Mouse (Mus musculus) stomach, embryonic 14.5 days (tissue): ENCODE measurements at regions not wholly inside any gene's neighbourhood (a gene's known extent, or its start where the extent isn't known, plus 50 kb on each side); places are given as distances from the start of the nearest gene placed in this dataset.

Experiments
- ATAC-seq: fragments of 200-750 bp; cut with Nextera tagmentation; 2 replicates; pipeline ENCODE4 v1.8.0; 2017; ENCODE audit warnings: low read depth, moderate TSS enrichment; ENCODE audit not compliant: insufficient number of reproducible peaks, insufficient read depth, low FRiP score
- H3K27ac ChIP-seq: fragments of 300-500 bp; sonication (generic); 2 replicates; pipeline ENCODE4 v1.5.1; 2014; ENCODE audit warnings: mild to moderate bottlenecking, low read length, moderate library complexity, mixed read lengths
- H3K27me3 ChIP-seq: fragments of 300-500 bp; sonication (generic); 2 replicates; pipeline ENCODE4 v1.6.1; 2014; ENCODE audit warnings: low read length, control low read depth, mixed read lengths; ENCODE audit not compliant: control insufficient read depth, insufficient read depth
- H3K36me3 ChIP-seq: fragments of 300-500 bp; sonication (generic); 2 replicates; pipeline ENCODE4 v1.6.1; 2014; ENCODE audit warnings: mild to moderate bottlenecking, control low read depth, low read length, moderate library complexity, mixed read lengths; ENCODE audit not compliant: control insufficient read depth, insufficient read depth
- H3K4me1 ChIP-seq: fragments of 300-500 bp; sonication (generic); 2 replicates; pipeline ENCODE4 v1.6.1; 2014; ENCODE audit warnings: low read length, control low read depth, mixed read lengths; ENCODE audit not compliant: control insufficient read depth, insufficient read depth
- H3K4me2 ChIP-seq: fragments of 300-500 bp; sonication (generic); replicated peaks from 2 replicates; pipeline ENCODE4 v1.6.1; 2014; ENCODE audit warnings: low read depth, low read length, control low read depth
- H3K4me3 ChIP-seq: fragments of 300-500 bp; sonication (generic); 2 replicates; pipeline ENCODE4 v1.5.1; 2014; ENCODE audit warnings: low read depth, low read length, control low read depth
- H3K9ac ChIP-seq: fragments of 300-500 bp; sonication (generic); replicated peaks from 2 replicates; pipeline ENCODE4 v1.6.1; 2014; ENCODE audit warnings: low read depth, mild to moderate bottlenecking, control low read depth, low read length, moderate library complexity, mixed read lengths
- H3K9me3 ChIP-seq: fragments of 300-500 bp; sonication (generic); 2 replicates; pipeline ENCODE4 v1.6.1; 2016; ENCODE audit warnings: low read depth, low read length, control low read depth; ENCODE audit not compliant: control insufficient read depth
- WGBS: fragments of 180-500 bp; shearing (Covaris S2); extraction: QIAGEN DNeasy Blood & Tissue Kit; methylation state at CpG from one replicate; pipeline ENCODE4 v1.1.7; 2014; 5-methylcytosine and 5-hydroxymethylcytosine counted together

DNA sequence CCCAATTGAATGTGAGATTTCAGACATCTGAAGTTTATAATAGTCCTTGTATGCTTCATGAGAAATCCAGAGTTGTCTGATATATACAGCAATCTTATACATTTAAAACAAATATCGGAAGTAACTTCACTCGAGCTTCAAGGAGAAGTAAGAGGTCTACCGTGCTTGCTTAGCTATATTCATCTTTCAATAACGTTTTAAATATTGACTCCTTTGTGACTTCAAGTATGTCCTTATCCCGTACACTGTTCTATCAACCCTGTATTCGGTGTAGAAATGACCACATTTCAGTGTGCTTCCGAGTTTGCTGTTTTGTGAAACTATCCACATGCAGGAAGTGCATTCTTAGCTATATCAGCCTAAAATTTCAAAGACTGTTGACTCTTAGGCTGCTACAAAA lies 427.8 kb upstream of the Tbc1d2b start:
- H3K9me3 ChIP-seq = no peaks in the 10 kb centered on the region
- WGBS = 68% methylated on average over 7 of the region's 7 CpGs
- H3K4me3 ChIP-seq = no peak overlapping the region
- H3K27me3 ChIP-seq = no peaks in the 10 kb centered on the region
- no peaks in the 10 kb centered on the region for H3K4me1 ChIP-seq
- no peak for ATAC-seq
- H3K9ac ChIP-seq = no peak overlapping the region
- H3K36me3 ChIP-seq = no peaks in the 10 kb centered on the region
- H3K27ac ChIP-seq = no peak overlapping the region
- no peak overlapping the region for H3K4me2 ChIP-seq

DNA sequence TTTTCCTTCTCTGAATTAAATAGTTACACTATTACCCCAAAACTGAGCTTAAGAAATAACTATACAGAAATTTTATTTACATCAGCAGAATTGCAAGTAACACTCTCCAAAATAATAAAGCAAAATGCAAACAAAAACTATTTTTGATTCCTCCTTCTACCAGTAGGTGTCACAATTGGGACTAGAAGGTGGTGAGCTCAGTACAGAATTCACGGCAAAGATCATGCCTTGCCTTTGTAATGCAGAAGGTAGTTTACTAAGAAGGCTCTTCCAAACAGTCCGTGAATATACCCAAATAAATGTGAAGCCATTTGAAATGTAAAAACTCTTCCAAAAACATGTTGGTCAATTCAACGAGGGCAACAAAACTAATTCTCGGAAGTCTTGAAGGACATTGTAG lies 428.5 kb upstream of the Tbc1d2b start:
- WGBS = 36% methylated on average over 4 of the region's 4 CpGs
- Histone ChIP-seq H3K9ac (no peak overlapping the region), H3K9me3 (no peaks in the 10 kb centered on the region), H3K36me3 (no peaks in the 10 kb centered on the region), H3K4me3 (no peak overlapping the region), H3K27ac (no peak overlapping the region), H3K27me3 (no peaks in the 10 kb centered on the region), H3K4me1 (no peaks in the 10 kb centered on the region), H3K4me2 (no peak overlapping the region)
- no peak for ATAC-seq

DNA sequence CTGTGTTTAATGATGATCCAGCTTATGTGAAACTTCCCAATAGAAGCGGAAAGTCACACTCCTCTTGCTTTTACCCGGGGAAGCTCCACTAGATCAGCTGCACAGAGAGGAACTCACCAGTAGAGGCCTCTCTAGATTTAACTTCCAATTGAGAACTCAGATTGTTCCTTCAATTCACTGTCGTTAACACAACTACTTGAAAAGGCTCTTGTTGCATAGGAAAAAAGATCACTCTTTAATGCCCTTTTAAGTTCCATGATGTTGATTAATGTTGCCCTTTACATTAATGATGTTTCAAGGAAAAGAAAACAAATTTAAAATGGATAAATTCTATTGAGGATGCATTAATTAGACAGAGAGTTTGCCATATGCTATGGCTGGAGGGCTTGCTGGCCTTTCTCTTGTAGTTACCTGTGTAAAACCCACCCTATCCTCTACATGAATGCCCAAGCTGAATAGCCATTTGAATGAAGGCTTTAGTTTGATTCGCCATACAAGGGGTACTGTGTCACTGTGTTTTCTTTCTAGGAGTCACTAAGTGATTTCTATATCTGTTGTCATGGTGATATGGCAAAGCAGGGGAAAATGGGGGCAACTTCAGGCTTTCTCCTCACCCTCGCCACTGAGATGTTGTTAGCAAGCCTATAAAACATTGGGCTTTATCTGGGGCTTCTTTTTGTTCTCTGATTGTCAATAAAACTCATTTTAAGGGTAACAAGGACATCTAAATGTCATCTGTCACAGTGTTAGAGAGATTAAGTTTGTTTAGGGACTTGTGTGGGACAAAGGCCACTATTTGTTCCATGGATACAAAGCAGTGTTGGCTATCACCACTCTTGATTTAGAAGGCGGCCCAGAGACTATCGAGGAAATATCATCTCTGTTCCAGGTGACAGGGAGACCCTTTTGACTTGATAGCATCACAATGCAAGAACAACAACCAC lies 429.9 kb upstream of the Tbc1d2b start:
- Histone ChIP-seq H3K4me1 (no peaks in the 10 kb centered on the region), H3K27me3 (no peaks in the 10 kb centered on the region), H3K36me3 (no peaks in the 10 kb centered on the region), H3K4me3 (no peak overlapping the region), H3K4me2 (no peak overlapping the region), H3K9me3 (no peaks in the 10 kb centered on the region), H3K9ac (no peak overlapping the region), H3K27ac (no peak overlapping the region)
- no peak for ATAC-seq
- 49% methylated on average over 7 of the region's 7 CpGs for WGBS

DNA sequence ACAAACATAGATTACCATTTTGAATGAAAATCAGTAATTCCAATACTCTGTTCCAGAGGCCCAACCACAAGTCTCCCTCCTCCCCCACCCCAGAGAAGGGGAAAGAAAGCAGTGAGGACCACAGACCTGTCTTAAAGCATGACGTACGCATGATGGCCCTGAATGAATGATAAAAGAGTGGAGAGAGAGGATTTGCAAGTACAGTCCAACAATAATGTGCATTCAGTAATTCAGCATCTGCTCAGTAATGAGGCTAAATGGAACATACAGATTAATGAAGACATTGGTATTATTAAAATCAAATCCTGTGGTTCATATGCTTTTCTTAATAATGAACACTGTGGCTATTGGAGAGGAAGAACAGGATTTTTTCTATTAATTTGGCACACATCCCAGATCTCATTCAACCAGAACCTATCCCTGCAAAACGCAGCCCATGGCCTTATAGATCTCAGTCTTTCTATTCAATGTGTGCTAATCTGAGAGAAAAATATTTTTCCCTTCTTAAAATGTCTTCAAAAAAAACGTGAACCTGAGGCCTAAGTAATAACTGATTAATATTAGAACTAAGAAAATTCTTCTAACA lies 430.7 kb upstream of the Tbc1d2b start:
- no peak overlapping the region for H3K27ac ChIP-seq
- no peaks in the 10 kb centered on the region for H3K9me3 ChIP-seq
- 65% methylated on average over 4 of the region's 4 CpGs for WGBS
- H3K36me3 ChIP-seq = no peaks in the 10 kb centered on the region
- H3K4me1 ChIP-seq = no peaks in the 10 kb centered on the region
- H3K4me3 ChIP-seq = no peak overlapping the region
- no peak overlapping the region for H3K9ac ChIP-seq
- H3K27me3 ChIP-seq = no peaks in the 10 kb centered on the region
- no peak for ATAC-seq
- no peak overlapping the region for H3K4me2 ChIP-seq

DNA sequence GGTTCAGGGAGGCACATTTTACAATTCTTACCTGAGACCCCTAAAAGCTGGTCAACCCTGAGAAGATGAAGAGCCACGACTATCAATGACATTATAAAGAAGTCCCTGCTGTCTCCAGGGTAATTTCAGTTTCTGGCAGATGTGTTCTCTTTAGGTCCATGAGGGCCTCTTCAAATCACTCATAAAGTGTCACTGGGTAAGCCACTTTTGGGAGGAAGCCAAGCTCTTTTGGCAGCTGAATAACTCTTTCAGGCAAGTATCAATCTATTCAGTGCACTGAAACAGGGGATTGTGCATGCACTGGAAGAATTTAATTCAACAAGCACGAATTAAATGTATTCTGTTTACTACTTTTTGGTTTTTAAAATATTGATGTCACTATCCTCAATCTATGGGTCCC lies 443.1 kb upstream of the Tbc1d2b start:
- no peaks in the 10 kb centered on the region for H3K4me1 ChIP-seq
- H3K27me3 ChIP-seq = no peaks in the 10 kb centered on the region
- ATAC-seq = 0 out of 2 replicates have a peak, but pooled peaks have one; percentile 42
- no peak overlapping the region for H3K4me2 ChIP-seq
- H3K4me3 ChIP-seq = no peak overlapping the region
- H3K9ac ChIP-seq = no peak overlapping the region
- WGBS = 30% methylated on average over 2 of the region's 2 CpGs
- H3K27ac ChIP-seq = no peak overlapping the region
- H3K9me3 ChIP-seq = no peaks in the 10 kb centered on the region
- H3K36me3 ChIP-seq = no peaks in the 10 kb centered on the region

DNA sequence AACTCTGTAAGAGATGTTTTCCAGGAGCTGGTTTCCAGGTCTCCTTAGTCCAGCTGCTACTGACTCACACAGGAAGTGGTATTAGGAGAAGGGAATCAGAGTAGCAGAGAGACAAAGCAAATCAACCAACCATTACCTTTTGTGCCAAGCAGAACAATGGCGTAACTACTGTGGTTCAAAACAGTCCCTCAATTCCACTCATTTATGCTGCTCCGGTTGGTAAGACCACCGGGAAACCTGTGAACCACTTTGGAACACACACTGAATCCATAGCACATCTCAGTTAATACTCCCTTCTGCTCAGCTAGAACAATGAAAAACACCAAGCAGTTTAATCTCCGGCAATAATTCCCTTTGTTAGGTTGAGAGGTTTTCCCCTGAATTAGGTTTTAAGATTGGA lies 460.8 kb upstream of the Tbc1d2b start:
- Histone ChIP-seq H3K9ac (no peak overlapping the region), H3K27me3 (no peaks in the 10 kb centered on the region), H3K4me1 (no peaks in the 10 kb centered on the region), H3K9me3 (no peaks in the 10 kb centered on the region), H3K4me3 (no peak overlapping the region), H3K27ac (no peak overlapping the region), H3K36me3 (no peaks in the 10 kb centered on the region), H3K4me2 (no peak overlapping the region)
- 81% methylated on average over 4 of the region's 4 CpGs for WGBS
- no peak for ATAC-seq

DNA sequence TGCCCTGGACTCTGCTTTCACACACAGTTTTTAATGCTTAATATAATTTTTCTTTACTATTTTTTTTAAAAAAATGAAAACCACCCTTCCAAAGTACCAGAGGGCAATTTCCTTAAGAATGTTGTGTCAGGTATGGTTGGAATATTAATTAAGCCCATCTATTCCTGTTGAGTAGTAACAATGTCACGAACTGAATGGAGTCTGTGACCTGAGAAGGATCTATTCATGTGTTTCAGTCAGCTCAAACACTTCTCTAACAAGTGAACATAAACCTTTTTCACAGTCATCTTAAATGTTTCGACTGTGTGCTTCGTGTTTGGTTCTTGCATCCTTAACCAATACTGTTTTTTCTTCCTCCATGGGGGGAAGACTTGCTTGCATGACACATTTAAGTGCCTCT lies 486.6 kb upstream of the Tbc1d2b start:
- H3K9me3 ChIP-seq = no peaks in the 10 kb centered on the region
- ATAC-seq = no peak
- H3K27me3 ChIP-seq = no peaks in the 10 kb centered on the region
- H3K4me3 ChIP-seq = no peak overlapping the region
- H3K9ac ChIP-seq = no peak overlapping the region
- H3K4me2 ChIP-seq = no peak overlapping the region
- no peaks in the 10 kb centered on the region for H3K4me1 ChIP-seq
- no peaks in the 10 kb centered on the region for H3K36me3 ChIP-seq
- H3K27ac ChIP-seq = no peak overlapping the region
- WGBS = 70% methylated on average over 3 of the region's 3 CpGs

DNA sequence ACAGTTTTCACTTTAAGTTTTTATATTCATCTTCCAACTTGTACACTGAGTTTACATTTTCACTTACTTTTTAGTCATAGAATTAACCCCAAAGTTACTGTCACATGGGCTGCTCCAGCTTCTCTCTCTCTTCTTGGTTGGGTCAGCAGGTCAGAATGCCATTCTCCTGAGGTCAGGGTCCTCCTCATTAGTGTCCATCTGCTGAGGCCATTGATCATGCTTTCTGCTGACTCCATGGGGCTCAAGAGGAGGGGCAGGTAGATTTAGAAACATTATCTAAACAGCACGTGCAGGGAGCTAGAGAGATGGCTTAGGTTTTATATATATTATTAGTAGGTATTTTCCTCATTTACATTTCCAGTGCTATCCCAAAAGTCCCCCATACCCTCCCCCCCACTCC lies 503.7 kb upstream of the Tbc1d2b start:
- Histone ChIP-seq H3K27me3 (no peaks in the 10 kb centered on the region), H3K4me1 (no peaks in the 10 kb centered on the region), H3K27ac (no peak overlapping the region), H3K9me3 (no peaks in the 10 kb centered on the region), H3K4me2 (no peak overlapping the region), H3K4me3 (no peak overlapping the region), H3K36me3 (no peaks in the 10 kb centered on the region), H3K9ac (no peak overlapping the region)
- no peak for ATAC-seq
- 17% methylated on average over 1 of the region's 1 CpGs for WGBS
